Mouse (Mus musculus): ENCODE measurements around the gene Ccdc191. TPM values are rescaled to one million over a fixed set of nuclear protein-coding genes. Genes with fewer than 3 reads are reported as not detected.

Ccdc191 gene
- polyA plus RNA-seq (2016; fragmentation: Nextera tagmentation; extraction: Ambion mirVana): 14.8 and 16.7 TPM in 2 replicates

DNA sequence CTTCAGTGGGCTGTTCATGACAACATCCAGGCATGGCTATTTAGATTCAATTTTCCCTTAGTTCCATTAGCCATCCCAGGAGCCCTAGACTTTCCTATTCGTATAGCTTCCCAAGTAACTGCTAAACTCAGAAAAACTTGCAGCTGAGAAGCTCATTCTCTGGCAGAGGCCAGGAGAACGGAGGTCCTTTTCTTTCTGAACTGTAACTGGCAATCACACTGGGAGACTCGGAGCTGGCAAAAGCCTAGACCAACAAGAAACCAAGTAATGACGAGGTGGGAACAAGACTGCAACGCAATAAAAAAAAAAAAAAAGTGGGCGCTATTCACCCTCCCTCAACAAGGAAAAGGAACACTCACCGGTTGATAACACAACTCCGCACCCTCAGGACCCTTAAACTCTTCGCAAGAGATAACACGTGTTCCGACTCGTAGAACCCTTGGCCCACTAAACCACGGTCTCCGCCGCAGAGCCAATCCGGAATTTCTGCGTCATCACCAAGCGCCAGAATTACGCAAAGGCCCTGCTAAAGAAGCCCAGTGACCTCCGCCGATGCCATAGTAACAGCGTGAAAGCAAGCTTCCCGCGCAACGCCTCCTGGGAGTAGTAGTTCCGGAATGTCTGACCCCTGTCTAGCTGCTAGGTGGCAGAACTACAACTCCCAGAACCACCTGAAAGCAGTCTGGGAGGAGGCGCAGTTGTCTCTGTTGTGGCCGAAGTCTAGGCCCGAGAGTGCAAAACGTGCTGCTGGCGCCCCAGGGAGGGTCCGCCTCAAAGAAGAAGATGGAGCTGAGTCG, at the start of gene Ccdc191:
Gene Ccdc191 (plus strand): TSS at position 593 of the 797 bp plus-strand sequence.
- H3K9me3 ChIP-seq: no peaks in the 10 kb centered on the region
- peak within 1 kb of the TSS; percentile 49 for H3K27ac ChIP-seq (replicated peaks)
- peaks cover 16% of the 10 kb centered on the region for H3K4me1 ChIP-seq
- H3K27me3 ChIP-seq: no peaks in the 10 kb centered on the region
- H3K4me3 ChIP-seq: peak within 1 kb of the TSS; percentile 59
- peak; percentile 100 for ATAC-seq (ENCODE audit: low FRiP score, low read depth)
- no peaks in the 10 kb centered on the region for H3K36me3 ChIP-seq
- WGBS: under 1% methylated on average over 33 of the region's 33 CpGs
- H3K9ac ChIP-seq (replicated peaks): peak within 1 kb of the TSS; percentile 66
- peak within 1 kb of the TSS; percentile 85 for H3K4me2 ChIP-seq (replicated peaks)

DNA sequence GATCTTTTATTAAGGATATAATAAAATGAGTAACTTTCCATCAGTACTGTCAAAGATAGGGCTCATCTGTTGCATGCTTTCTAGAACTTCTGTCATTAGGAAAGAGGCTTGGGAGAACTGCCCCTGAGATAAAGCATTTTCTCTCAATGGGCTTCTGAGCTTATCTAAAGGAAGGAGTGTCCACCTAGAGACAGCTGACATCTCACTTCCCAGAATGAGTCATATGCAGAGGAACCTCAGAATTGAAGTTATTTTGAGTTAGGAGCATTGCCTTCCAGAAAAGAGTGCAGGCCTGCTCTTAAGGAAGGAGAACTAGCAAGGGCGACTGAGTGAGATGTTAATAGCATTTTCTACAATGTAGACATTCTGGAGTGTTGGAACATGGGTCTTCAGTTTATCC, 48.4 kb upstream of the Ccdc191 start:
- H3K36me3 ChIP-seq: no peaks in the 10 kb centered on the region
- no peak overlapping the region for H3K9ac ChIP-seq (replicated peaks)
- ATAC-seq (ENCODE audit: low FRiP score, low read depth): no peak
- H3K27me3 ChIP-seq: no peaks in the 10 kb centered on the region
- H3K4me1 ChIP-seq: no peaks in the 10 kb centered on the region
- H3K27ac ChIP-seq (replicated peaks): no peak overlapping the region
- no peaks in the 10 kb centered on the region for H3K9me3 ChIP-seq
- 88% methylated on average over 1 of the region's 1 CpGs for WGBS
- H3K4me2 ChIP-seq (replicated peaks): no peak overlapping the region
- no peak overlapping the region for H3K4me3 ChIP-seq

DNA sequence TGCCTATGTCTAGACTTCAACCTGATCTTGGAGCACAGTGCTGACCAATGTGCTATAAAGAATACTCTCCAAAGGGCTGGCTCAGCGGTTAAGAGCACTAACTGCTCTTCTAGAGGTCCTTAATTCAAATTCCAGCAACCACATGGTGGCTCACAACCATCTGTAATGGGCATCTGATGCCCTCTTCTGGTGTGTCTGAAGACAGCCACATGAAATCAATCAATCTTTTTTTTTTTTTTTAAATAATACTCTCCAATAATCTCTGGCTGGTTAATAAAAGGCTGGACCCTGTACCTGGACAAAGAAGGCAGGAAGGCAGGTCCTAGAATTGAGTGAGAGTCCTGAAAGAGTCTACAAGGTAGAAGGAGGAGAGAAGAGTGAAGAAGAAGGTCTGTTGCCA, 39.8 kb upstream of the Ccdc191 start:
- Histone ChIP-seq H3K4me1 (no peaks in the 10 kb centered on the region), H3K27ac (replicated peaks) (no peak overlapping the region), H3K36me3 (no peaks in the 10 kb centered on the region), H3K9ac (replicated peaks) (no peak overlapping the region), H3K4me2 (replicated peaks) (no peak overlapping the region), H3K27me3 (no peaks in the 10 kb centered on the region), H3K9me3 (no peaks in the 10 kb centered on the region), H3K4me3 (no peak overlapping the region)
- WGBS: 80% methylated on average over 1 of the region's 1 CpGs
- no peak for ATAC-seq (ENCODE audit: low FRiP score, low read depth)

DNA sequence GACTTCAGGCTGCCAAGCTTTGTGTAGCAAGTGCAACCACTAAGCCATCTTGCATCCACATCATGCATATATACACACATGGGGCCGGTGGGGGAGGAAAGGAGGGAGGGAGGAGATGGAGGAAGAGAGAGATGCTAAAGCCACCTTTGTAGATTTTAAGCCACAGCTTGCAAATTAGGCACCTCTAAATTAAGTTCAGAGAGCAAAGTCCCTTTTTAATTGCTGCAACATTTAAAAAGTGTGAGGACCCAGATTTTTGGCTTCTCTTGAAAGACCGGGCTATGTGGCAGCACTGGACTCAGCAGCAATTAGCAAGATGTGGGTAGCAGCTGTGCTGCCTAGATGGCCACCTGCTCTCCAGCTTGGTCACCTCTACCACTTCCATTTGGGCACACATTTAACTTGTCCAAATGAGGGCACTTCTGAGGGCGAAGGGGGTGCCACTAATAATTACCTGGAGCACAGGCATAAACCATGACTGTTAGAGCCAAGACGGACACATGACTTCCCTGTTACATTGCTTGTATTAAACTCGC, 30.6 kb upstream of the Ccdc191 start:
- Histone ChIP-seq H3K4me2 (replicated peaks) (no peak overlapping the region), H3K36me3 (peaks cover 20% of the 10 kb centered on the region), H3K4me3 (no peak overlapping the region), H3K4me1 (no peaks in the 10 kb centered on the region), H3K27ac (replicated peaks) (no peak overlapping the region), H3K27me3 (no peaks in the 10 kb centered on the region), H3K9ac (replicated peaks) (no peak overlapping the region), H3K9me3 (no peaks in the 10 kb centered on the region)
- no peak for ATAC-seq (ENCODE audit: low FRiP score, low read depth)
- 91% methylated on average over 4 of the region's 5 CpGs for WGBS

DNA sequence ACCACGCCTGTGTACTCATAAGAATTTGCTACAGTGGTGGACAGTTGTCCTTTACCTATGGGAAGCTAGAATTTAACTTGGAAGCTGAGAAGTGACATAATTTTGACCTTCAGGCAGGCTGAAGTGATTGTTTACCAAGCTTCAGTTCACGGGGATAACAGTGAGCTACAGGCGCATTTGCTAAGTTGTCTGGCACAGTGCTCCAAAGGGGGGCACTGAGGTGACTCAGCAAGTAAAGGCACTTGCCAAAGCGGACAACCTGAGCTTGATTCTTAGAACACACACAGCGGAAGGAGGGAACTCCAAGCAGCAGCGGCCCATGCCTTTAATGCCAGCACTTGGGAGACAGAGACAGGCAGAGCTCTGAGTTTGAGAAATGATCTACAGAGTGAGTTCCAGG, 29.0 kb upstream of the Ccdc191 start:
- Histone ChIP-seq H3K27ac (replicated peaks) (no peak overlapping the region), H3K36me3 (peaks cover 20% of the 10 kb centered on the region), H3K4me3 (no peak overlapping the region), H3K9me3 (no peaks in the 10 kb centered on the region), H3K9ac (replicated peaks) (no peak overlapping the region), H3K27me3 (no peaks in the 10 kb centered on the region), H3K4me1 (no peaks in the 10 kb centered on the region), H3K4me2 (replicated peaks) (no peak overlapping the region)
- no peak for ATAC-seq (ENCODE audit: low FRiP score, low read depth)
- WGBS: 86% methylated on average over 6 of the region's 6 CpGs

DNA sequence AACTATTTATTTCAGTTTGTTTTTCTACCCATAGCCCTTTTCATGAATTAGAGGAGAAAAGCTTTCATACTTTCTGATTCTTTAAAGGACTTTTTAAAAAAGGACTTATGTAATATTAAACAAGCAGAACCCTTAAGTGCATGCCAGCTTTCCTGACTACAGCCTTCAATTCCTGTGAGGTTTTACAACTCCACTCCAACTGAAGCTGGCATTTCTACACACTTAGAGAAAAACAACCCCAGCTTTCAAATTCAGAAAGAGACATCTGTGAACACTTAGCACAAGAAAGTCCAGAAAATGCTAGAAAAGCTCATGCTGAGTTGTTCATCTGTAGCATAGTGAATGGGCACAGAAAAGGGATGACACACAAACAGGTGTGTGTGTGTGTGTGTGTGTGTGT, 19.8 kb upstream of the Ccdc191 start:
- no peak overlapping the region for H3K9ac ChIP-seq (replicated peaks)
- ATAC-seq (ENCODE audit: low FRiP score, low read depth): no peak
- no peak overlapping the region for H3K4me3 ChIP-seq
- H3K9me3 ChIP-seq: no peaks in the 10 kb centered on the region
- no peak overlapping the region for H3K27ac ChIP-seq (replicated peaks)
- no peaks in the 10 kb centered on the region for H3K4me1 ChIP-seq
- no peak overlapping the region for H3K4me2 ChIP-seq (replicated peaks)
- no peaks in the 10 kb centered on the region for H3K27me3 ChIP-seq
- H3K36me3 ChIP-seq: peaks cover 38% of the 10 kb centered on the region

DNA sequence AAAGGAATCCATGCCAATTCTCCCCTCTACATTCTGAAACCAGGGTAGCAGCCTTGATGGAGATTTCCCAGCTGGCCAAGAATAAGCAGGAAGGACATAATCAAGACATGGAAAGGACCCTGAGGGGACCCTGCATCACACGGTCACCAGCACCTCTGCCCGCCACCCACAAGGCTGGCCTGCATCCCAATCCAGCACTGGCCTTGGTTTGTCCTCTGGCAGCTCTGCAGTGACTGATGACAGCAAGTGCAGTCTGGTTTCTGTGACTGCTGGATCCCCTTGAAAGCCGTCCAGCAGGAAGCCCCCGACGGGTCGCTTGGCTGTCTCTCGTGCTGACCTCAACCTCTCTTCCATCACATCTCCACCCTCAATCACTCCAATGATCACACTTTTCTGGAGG, 18.2 kb upstream of the Ccdc191 start:
- Histone ChIP-seq H3K4me2 (replicated peaks) (no peak overlapping the region), H3K4me3 (no peak overlapping the region), H3K27me3 (no peaks in the 10 kb centered on the region), H3K4me1 (no peaks in the 10 kb centered on the region), H3K36me3 (peaks cover 49% of the 10 kb centered on the region), H3K9ac (replicated peaks) (no peak overlapping the region), H3K9me3 (no peaks in the 10 kb centered on the region), H3K27ac (replicated peaks) (no peak overlapping the region)
- no peak for ATAC-seq (ENCODE audit: low FRiP score, low read depth)
- WGBS: 95% methylated on average over 7 of the region's 7 CpGs

DNA sequence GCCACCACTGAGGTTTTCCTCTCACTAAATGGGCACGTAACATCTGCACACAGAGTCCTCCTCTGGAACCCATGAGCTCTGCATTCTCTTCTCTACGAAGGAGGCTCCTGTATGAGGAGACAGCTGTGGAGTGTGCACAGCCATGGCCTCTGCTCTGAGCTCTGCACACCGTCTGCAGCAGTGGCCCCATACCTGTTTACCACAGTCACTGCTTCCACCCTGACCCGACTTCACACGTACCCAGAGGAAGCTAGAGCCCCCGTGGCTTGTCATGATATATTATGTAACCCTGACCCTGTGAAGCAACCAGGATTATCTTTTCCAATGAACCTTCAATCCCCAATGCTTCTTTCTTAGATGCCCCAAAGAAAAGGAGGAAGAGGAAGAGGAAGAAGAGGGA, 9.8 kb upstream of the Ccdc191 start:
- peaks cover 30% of the 10 kb centered on the region for H3K36me3 ChIP-seq
- 95% methylated on average over 6 of the region's 6 CpGs for WGBS
- no peak for ATAC-seq (ENCODE audit: low FRiP score, low read depth)
- no peak overlapping the region for H3K9ac ChIP-seq (replicated peaks)
- H3K27me3 ChIP-seq: no peaks in the 10 kb centered on the region
- no peak overlapping the region for H3K4me3 ChIP-seq
- H3K4me1 ChIP-seq: no peaks in the 10 kb centered on the region
- no peak overlapping the region for H3K27ac ChIP-seq (replicated peaks)
- H3K9me3 ChIP-seq: no peaks in the 10 kb centered on the region
- no peak overlapping the region for H3K4me2 ChIP-seq (replicated peaks)

DNA sequence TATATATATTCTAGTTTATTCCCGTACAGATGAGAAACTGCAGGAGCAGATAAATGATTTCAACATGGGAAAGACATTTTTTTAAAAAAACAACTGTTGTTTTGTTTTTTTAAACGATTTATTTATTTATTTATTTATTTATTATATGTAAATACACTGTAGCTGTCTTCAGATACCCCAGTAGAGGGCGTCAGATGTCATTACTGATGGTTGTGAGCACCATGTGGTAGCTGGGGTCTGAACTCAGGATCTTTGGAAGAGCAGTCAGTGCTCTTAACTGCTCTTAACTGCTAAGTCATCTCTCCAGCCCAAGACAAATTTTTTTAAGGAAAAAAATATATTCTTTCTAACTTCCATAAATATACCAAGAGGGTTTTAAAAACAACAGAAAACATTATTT, 8.0 kb upstream of the Ccdc191 start:
- Histone ChIP-seq H3K27ac (replicated peaks) (no peak overlapping the region), H3K36me3 (peaks cover 16% of the 10 kb centered on the region), H3K27me3 (no peaks in the 10 kb centered on the region), H3K4me2 (replicated peaks) (no peak overlapping the region), H3K9ac (replicated peaks) (no peak overlapping the region), H3K4me3 (no peak overlapping the region), H3K4me1 (no peaks in the 10 kb centered on the region), H3K9me3 (no peaks in the 10 kb centered on the region)
- WGBS: 62% methylated on average over 3 of the region's 3 CpGs
- ATAC-seq (ENCODE audit: low FRiP score, low read depth): no peak

DNA sequence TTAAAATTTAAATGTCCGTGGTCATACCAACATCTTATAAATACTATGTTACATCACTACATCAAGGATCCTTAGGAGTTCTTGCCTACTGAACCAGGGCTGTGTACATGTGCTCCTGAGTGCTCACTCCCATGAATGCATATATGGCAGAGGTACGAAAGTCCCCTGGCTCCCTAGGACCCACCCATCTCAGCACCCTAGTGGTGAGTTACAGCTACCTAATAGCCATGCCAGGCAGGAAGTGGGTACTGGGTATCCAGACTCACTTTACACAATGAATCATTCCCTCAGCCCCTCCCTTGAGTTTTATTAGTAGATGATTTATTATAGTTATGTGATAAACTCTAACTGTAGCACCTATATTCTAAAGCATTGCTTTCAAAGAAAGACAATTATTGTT, 7.3 kb upstream of the Ccdc191 start:
- Histone ChIP-seq H3K27ac (replicated peaks) (no peak overlapping the region), H3K36me3 (peaks cover 15% of the 10 kb centered on the region), H3K27me3 (no peaks in the 10 kb centered on the region), H3K9me3 (no peaks in the 10 kb centered on the region), H3K4me2 (replicated peaks) (no peak overlapping the region), H3K4me1 (no peaks in the 10 kb centered on the region), H3K9ac (replicated peaks) (no peak overlapping the region), H3K4me3 (no peak overlapping the region)
- 96% methylated on average over 2 of the region's 2 CpGs for WGBS
- no peak for ATAC-seq (ENCODE audit: low FRiP score, low read depth)

DNA sequence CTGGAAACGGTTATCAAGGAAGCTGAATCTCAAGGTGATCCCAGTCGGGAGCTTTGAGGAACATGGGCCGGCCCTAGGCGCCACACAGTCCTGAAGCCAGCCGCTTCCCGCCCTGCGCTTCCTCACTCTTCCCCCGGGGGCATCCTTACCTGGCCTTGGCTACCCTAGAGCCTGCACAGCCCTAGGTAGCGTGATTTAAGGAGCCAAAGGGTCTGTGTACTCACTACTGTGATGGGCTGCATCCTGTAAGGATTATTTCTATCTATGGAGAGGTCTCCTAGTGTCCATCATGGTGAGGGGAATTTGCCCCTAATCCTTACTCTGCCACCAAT, 371 bp downstream of the Ccdc191 start:
- Histone ChIP-seq H3K27ac (replicated peaks) (peak overlapping the region; percentile 49), H3K4me2 (replicated peaks) (peak overlapping the region; percentile 85), H3K27me3 (no peaks in the 10 kb centered on the region), H3K4me3 (peak overlapping the region; percentile 59), H3K4me1 (peaks cover 16% of the 10 kb centered on the region), H3K9ac (replicated peaks) (peak overlapping the region; percentile 65), H3K9me3 (no peaks in the 10 kb centered on the region), H3K36me3 (no peaks in the 10 kb centered on the region)
- WGBS: 0% methylated on average over 9 of the region's 9 CpGs
- peak; percentile 97 for ATAC-seq (ENCODE audit: low FRiP score, low read depth)

DNA sequence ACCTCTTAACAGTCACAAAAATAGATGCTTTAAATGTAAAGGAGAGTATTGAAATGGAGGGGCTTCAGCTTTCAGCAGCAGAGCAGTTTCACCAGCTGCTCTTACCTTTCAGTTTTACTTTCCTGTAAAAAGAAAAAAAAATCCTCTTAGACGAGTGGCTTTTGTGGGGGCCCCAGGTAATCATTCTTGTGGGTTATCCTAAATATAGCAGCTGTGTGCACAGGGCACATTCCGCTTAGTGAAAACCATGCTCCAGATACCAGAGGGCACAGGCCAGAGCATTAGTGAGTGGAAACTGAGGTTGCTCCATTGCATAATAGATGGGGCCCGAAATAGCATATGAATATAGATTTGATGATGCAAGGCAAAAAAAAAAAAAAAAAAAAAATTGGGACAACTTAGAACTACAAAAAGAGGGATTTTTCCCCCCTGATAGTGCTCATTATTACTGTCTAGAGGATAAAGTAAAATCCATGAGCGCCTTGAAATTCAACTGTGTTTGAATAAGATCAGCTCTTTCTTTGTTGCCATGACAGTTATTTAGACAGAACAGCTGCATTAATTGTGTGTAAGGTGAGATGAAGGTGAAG, 1.2 kb downstream of the Ccdc191 start:
- Histone ChIP-seq H3K4me2 (replicated peaks) (peak overlapping the region; percentile 85), H3K4me3 (no peak overlapping the region; the same call in 1 of the 2 replicates), H3K36me3 (no peaks in the 10 kb centered on the region), H3K9ac (replicated peaks) (peak overlapping the region; percentile 65; the same call in 1 of the 2 replicates), H3K27ac (replicated peaks) (no peak overlapping the region), H3K9me3 (no peaks in the 10 kb centered on the region), H3K4me1 (peaks cover 16% of the 10 kb centered on the region), H3K27me3 (no peaks in the 10 kb centered on the region)
- 92% methylated on average over 4 of the region's 4 CpGs for WGBS
- no peak for ATAC-seq (ENCODE audit: low FRiP score, low read depth)
